Mouse (Mus musculus): ENCODE measurements around the gene Gnl3l.

- TF ChIP-seq EP300 (optimal IDR thresholded peaks at IDR 0.05) (no peak), CTCF (IDR thresholded peaks at IDR 0.05; ENCODE audit: low read depth) (no peak)
Observed at GRCm38 (mm10) chrX:150955441-150955840, 61.7 kb downstream of the Gnl3l start.
